Mouse (Mus musculus) thymus, adult 18-20 months (tissue): ENCODE data around the gene Tmem256.
A peak's percentile ranks its signal among the peaks of the same experiment; 100 is the strongest.

ENCODE experiments used
- DNase-seq, 2 experiments: peaks; one replicate each; pipeline ENCODE4 v3.0.0; 2022; ENCODE audit warnings: mixed read lengths in 2 of 2

The Tmem256 gene

DNA sequence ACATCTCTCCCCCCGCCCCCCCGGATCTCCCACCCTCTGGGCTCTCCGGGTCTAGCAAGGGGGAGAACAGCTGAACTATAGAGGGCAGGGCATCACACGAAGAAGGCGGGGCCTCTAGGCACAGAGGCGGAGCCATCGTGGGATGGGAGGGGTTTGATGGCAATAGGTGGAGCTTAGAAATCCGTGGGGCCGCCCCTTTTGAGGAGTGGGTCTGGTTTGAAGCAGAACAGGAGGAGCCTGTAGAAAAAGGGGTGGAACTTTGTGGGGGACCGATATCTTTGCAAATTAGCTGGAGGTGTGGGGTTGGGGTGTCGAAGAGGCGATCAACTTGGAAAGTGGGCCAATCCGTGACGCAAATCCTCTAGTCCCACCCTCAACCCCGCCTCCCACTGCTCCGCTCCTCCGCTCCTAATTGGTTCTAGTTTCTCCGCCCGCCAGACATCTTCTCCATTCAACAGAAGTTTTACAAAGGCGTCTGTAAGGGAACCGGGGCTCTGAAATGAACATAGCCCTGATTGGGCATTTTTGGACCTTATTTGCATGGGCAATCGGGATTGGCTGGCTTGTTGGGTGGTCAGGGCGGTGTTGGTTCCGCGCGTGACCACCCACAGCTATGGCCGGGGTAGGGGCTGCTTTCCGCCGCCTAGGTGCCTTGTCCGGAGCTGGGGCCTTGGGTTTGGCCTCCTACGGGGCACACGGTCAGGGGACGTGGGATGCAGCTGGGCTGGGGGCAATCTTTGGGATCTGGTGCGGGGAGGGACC is at the start of gene Tmem256:
Tmem256 (plus strand) TSS at position 563 of the 762 bp plus-strand sequence.
- DNase-seq, result peak; percentile 78 to 89

DNA sequence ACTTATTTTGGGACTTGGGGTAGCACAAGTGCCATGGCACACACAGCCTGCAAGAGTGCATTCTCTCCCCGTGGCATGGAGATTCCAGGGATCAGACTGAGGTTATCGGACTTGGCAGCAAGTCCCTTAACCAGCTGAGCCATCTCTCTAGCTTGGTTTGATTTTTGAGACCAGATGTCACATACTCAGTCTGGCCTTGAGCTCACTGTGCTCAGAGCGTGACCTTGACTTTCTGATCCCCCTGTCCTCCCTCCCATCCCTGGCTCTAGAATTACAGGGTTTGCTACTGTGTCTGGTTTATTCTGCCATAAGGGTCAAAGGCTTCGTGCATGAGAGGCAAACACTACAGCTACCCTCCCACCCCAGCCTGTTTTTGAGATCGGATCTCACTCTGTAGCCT is 48.9 kb upstream of the Tmem256 start:
- no peak for DNase-seq

GRCm38 (mm10) chr11:69791420-69791819 is 46.9 kb upstream of the Tmem256 start:
- DNase-seq, result no peak

- DNase-seq, result no peak
These were observed 44.9 kb upstream of the Tmem256 start for GRCm38 (mm10) chr11:69793429-69793828.

GRCm38 (mm10) chr11:69795168-69795982 is 42.9 kb upstream of the Tmem256 start, which contains the start of gene Chrnb1:
TSS of gene Chrnb1 (minus strand) at chr11:69795943.
- peak; percentile 92 to 95 for DNase-seq

DNA sequence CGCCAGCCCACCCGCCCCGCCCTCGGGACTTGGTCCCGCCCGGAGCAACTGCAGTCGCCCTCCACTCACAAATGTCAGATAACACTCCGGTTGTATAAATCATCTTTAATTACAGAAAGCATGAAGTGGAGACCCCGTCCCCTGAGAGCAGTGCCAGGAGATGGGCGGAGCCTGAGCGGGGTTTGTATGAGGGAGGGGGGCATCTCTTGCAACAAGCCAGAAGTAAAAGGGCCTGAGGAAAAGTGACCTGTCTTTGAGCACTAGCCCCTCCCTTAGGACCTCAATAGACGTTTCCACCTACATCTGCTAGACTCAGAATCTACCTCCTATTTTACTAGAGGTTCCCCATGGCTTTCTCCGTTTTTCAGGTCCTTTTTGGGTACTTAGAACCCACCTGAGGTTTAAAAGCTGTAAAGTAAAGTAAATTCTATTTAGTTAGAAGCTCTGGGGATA is 42.3 kb upstream of the Tmem256 start:
- DNase-seq, result no peak

DNA sequence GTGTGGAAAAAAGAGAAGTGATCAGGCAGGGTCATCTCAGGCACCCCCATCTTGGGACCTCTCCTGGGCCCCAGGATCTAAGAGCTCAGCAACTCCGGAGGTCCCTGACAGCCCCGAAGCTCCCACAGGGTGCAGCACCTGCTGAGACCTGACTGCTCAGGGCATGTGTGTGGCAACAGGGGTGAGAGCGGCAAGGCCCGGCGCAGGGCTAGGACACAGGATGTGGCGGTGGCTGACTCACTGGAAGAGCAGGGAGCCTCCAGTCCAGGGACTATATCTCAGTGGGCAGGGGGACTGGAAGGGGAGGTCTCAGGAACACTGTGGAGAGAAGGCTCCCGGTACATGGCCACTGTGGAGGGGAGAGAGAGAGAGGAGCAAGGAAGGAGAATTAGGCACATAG is 40.4 kb upstream of the Tmem256 start:
- no peak for DNase-seq

DNA sequence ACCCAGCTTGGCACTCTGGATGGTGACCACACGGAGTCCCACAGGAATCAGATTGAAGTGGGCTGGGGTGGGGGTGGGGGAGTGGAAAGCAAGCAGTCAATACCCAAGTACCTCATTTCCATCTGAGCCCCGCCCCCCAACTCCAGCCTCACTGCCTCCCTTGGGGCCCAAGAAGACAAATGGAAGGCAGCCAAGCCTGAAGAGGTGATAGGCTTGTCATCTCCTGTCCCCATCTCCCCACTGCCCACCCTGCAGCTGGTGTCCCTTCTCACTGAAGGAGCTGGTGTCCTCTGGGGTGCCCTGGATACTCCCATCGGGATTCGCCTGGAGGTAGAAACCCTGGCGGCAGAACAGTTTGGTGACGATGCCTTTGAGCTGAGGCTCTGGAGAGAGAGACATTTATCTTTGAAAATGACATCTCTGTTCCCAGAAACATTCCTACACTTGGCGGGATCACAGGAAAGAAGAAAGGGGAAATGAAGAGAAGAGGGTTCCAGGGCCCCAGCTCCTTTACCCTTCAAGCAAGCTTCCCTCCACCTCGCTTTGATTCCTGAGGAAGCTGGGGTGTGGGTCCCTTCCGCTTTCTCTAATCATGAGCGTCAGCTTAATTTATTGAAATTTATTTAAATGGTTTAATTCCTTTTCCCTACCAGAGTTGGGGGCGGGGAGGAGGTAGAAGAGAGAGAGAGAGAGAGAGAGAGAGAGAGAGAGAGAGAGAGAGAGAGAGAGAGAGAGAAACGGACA is 38.7 kb upstream of the Tmem256 start:
- no peak for DNase-seq

- DNase-seq, result no peak
These were observed 38.2 kb upstream of the Tmem256 start for GRCm38 (mm10) chr11:69800138-69800391.

- DNase-seq, result no peak
These were observed 37.7 kb upstream of the Tmem256 start for GRCm38 (mm10) chr11:69800392-69801197.

GRCm38 (mm10) chr11:69801379-69801977 is 36.8 kb upstream of the Tmem256 start, which contains the start of gene Fgf11:
TSS of gene Fgf11 (minus strand) at chr11:69801857.
- DNase-seq, result no peak

DNA sequence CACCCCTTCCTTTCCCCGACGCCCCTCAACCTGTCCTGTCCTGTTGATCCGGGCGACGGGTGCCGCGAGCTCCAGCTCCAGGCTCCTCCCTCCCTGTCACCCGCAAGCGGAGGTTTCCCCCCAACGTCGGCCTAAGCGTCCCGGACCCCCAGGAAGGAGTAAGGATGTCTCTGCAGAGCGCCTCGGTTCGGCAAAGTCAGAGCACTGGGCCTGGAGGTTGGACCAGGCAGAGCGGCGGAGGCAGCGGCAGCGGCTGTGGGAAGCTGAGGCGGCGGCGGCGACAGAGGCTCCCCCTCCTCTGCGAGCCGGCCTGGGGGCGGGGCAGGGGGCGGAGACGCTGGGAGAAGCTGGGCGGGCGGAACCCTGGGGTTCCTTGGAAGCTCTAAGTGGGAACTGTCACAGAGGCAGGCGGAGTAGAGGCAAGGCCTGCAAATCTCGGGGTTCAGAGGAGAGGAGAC is 35.6 kb upstream of the Tmem256 start:
- peak; percentile 63 to 69 for DNase-seq

DNA sequence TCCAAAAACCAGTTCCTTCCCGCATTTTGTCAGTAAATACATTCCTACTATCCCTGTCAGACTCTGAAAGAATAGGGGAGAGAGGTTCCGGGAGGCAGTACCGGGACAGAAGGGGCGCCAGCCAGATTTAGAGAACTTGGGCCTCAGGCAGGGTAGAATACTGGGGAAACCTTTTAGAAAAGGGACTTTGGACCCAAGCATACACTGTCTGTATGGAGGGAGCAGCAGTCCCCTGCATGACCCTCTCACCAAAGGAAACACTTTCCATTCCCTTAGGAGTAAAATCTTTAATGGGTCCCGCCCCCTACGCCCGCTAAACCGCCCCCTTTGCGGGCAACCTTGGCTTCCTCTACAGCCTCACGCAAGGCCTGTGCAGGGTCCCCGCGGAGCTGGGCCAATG is 35.0 kb upstream of the Tmem256 start:
- DNase-seq, result no peak

DNA sequence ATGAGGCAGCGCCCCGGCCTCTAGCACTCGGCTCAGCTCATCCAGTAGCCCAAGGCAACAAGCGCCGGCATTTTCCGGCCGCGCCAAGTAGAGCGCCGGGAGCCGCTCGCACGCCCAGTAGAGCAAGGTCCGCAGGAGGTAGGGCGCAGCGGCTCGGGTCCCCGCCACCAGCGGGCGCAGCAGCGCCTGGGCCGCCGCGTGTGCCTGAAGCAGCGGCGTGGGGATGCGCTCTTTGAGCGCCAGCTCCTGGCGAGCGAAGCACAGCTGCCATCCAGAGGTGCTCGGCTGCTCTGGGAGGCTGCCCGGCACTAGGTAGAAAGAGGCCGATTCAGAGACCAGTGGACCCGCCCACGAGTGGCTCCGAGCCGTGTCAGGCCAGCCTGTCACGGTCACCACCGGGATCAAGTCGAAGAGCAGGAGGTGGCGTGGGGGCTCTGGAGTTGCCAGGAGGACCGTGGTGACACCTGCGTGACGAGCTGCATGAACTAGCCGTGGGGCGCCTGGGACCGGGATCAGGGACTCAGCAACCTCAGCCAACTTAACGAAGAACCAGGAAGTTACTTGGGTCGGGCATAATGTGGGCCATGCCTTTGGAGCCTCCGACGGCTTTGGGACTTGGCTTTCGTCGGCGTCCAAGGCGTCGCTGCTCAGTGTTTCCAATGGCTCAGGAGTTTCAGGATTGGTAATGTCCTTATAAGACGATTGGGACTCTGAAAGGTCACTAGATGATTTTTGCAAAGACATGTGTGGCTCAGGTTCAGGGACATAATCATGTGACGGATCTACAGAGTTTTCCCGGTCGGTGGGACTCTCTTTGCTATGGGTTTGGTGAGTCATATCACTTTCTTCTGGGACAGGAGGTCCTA is 34.3 kb upstream of the Tmem256 start:
- DNase-seq, result peak; percentile 59 to 70

- no peak for DNase-seq
These were observed 33.7 kb upstream of the Tmem256 start for GRCm38 (mm10) chr11:69804652-69804940.

DNA sequence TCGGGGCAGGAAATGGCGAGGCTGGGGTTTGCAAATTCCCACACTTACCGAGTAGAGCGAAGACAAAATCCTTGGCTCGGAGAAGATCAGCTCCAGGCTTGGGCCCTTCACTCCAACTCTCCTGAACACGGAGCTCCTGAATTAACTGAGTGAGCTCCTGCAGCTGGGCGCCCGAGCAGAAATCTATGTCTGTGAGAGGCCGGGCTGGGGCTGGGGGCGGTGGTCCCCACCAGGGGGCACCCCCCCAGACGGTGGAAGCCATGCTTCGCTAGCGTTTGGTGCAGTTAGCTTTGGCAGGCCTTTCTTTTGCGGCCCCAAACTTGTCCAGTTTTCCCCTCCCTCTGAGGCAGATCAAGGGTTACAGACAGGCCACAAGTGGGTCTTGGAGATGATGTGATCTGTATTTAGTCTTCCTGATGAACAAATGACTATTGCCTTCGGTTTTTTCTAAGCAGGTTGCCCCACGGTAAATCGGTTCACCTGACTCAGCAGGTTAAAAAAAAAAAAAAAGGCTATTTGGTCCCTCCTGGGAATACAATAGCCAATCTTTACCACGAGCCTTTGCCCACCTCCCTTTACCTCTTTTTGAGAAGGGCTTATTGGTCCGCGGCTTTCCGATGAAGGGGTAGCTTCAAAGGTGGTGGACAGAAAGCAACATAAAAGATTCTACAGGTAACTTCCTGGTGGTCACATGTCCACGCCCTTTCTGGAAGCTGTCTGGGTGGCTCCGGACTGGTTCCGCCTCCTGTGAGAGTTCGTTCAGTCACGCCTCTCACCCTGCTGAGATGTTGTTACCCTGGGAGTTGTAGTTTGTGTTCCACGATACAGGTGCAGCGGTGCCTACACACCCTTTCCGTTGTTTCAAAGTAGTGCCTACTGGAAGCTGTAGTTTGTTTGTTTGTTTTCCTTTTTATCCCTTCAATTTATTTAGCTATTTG is 33.1 kb upstream of the Tmem256 start, which contains the start of gene Tmem102:
Tmem102 (minus strand) TSS at position 653 of the 938 bp plus-strand sequence.
- DNase-seq, result no peak

DNA sequence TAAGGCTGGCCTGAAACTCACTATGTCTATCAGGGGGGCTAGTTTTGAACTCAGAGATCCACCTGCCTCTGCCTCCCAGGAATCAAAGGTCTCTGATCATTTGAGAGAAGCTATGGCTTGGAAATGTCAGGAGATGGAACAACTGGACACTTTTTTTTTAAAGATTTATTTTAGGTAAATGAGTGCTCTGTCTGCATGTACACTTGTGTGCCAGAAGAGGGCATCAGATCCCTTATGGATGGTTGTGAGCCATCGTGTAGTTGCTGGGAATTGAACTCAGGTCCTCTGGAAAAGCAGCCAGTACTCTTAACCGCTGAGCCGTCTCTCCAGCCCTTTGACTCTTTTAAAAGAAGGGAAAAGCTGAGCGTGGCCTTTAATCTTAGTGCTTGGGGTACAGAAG is 31.9 kb upstream of the Tmem256 start:
- DNase-seq, result no peak

GRCm38 (mm10) chr11:69807641-69808040 is 30.7 kb upstream of the Tmem256 start:
- DNase-seq, result no peak

- no peak for DNase-seq
These were observed 28.0 kb upstream of the Tmem256 start for GRCm38 (mm10) chr11:69810280-69810679.

DNA sequence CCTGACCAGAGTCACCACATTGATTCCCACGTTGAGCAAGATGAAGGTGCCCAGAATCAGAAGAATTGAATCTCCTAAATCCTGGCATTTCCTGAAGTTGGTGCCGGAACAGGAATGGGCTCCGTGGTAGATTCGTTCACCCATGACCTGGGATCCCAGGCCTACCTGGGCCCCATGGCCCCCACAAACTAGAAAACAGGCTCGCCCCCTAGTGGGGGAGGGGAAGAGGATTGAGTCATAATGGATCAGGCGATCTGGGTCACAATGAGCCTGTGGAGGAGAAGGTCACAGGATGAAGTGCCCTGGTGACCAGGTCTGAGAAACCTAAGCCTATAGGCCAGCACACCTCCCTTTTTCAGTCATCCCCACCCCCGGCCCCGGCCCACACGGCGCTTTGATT is 23.2 kb upstream of the Tmem256 start, which contains the start of gene Gm39566:
Gm39566 (minus strand) TSS at position 144 of the 400 bp plus-strand sequence.
- no peak for DNase-seq
